Mouse (Mus musculus) c-Kit-positive CD71-positive TER-119-positive erythroid progenitor cells, embryonic 14.5 days (primary cell): ENCODE data around the gene Cd177.
"Not testable (repeated sequence)": the region's sequence is repeated elsewhere in the genome, so short reads cannot be mapped to it uniquely, and the experiment has no call there.

Experiments
- DNase-seq: peaks from one replicate; pipeline ENCODE4 v3.0.0-alpha.2; 2013; ENCODE audit warnings: low spot score

Gene Cd177

DNA sequence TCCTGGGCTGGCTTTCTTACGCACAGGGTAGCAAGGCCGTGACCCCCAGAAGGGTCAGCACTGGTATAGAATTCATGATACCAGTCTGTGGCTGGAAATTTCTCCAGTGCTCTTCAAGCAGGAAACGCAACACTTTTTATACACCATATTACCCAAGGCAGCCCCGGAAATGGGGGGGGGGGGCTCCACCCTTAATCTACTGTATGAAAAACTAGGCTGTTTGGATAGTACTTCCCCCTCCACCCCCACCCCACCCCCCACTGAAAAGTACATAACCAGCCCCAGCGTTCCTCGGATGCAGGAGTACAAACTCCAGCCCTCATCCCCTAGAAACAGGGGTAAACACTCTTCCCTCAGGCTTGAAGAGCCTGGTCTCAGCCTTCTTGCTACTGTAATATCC is at the start of gene Cd177:
Gene Cd177, minus strand, starts transcription at position 101 of the 400 bp plus-strand sequence.
- no peak for DNase-seq

DNA sequence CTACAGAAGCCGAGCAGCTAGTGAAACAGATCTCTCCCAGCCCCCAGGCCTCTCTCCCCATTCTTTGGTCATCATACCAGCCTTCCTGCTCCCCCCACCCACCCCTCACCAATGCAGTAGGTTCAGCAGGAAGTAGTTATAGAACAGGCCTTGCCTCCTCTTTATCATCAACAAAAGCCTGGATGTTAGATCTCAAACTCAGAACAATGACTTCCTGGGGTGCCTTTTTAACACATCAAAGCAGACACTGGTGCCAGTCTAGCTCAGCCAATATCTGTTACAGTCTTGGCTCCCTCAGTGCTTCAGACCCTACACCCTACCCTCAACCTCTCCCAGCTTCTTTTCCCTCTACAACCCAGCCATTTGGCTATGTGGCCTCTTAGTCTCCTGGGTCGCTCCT is 48.9 kb upstream of the Cd177 start:
- DNase-seq, result no peak

DNA sequence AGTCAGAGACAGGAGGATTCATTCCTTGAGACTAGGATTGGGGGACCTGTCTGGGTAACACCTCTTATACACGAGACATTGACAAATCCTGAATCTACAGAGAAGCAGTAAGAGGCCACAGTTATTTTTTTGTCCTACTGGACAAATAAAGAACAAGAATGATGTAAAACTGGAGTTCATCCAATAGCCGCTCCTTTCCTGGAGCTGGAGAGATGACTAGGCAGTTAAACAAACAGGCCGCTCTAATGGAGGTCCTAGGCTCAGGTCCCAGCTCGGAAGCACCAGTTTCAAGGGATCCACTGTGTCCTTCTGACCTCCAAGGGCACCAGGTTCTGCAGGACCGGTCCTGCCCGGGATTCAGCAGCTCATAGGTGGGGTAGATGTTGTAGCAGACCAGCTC is 44.7 kb upstream of the Cd177 start:
- DNase-seq, result no peak

DNA sequence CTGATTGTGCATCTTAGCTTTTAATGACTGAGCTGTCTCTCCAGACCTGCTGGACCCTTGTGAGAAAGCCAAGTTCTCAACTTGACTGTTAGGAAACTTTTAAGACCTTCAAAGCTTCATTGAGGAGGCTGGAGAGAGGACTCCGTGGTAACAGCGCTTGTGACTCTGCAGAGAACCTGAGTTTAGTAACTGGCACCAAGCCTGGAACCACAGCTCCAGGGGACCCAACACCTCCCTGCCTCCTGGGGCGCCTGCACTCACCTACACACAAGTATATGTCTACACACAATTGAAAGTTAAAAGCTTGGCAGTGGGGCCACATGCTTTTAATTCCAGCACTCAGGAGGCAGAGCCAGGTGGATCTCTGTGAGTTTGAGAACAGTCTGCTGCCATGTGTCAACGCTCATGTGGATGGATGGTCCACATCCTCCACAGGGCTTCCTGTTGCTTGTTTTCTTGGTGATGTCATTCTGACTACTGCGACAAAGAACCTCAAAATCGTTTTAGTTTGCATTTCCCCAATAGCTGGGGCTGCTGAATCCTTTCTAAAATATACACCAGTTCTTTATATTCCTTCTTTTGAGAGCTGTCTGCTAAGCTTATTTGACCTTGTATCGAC is 42.1 kb upstream of the Cd177 start:
- DNase-seq, result no peak

DNA sequence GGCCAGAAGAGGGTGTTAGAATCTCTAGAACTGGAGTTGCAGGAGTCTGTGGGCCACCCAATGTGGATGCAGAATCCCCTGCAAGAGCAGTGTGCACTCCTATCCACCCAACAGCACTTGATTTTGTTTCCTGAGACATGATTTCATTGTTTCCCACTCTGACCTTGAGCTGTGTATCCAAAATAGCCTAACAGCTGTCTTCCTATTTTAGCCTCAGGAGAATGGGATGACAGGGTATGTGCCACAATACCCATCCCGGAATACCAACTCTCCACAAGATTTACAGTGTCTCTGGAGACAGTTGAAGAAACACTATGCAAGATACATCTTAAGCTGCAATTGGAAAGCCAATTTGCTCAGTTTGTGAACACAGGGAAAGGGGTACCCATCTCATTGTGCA is 37.8 kb upstream of the Cd177 start:
- no peak for DNase-seq

DNA sequence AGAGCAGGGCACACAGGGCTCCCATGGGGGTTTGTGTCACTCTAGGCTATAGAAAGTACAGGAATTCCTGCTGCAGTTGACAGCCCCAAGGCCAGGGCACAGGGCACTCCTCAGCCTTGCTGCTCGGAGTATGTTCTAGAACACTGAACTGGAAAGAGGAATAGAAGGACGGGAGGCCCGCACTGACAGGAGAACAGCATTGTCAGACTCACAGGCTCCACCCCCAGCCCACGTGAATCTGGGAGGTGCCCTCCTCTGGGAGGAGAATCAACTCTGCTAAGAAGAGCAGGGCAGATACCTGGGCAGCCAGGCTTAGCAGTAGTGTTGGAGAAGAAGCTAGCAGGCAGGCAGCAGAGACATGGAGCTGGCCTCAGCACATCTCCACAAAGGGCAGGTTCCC is 16.8 kb upstream of the Cd177 start, which contains the start of gene Ceacam10:
Gene Ceacam10, plus strand, starts transcription at position 289 of the 400 bp plus-strand sequence.
- not testable (repeated sequence) for DNase-seq

DNA sequence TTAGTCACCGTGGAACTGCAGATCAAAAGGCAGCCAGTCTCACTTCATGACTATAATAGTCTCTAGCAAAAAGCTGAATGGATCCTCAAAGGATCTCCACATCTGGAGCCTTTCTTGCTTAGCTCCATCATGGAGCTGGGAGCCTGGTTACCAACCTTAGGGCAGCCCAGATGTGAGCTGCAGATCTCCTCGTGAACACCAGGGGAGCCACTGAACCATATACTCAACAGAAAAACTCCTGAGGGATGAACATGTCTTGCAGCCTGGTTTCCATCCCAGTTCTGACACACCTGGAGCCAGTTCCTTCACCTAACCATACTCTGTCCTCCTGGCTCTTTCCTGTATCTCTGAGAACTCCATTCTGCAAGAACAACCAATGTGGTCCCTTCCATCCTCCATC is 16.0 kb upstream of the Cd177 start:
- no peak for DNase-seq

DNA sequence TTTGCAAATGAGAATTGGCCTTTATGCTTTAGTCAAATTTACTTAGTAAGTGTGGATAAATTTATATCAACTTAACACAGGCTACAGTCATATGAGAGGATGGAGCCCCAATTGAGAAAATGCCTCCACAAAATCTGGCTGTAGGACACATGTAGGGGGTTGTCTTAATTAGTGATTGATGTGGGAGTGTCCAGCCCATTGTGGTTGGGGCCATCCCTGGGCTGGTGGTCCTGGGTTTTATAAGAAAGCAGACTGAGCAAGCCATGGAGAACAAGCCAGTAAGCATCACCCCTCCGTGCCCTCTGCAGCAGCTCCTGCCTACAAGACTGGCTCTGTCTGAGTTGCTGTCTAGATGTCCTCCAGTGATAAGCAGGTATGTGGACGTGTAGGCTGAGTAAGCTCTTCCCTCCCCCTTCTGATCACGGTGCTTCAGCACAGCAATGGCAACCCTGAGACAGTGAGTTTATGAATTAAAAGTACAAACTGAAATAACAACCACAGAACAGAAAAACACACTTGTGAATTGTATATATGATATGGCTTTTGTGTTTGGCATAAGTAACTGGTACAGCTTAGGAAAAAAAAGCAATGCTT is 13.9 kb upstream of the Cd177 start:
- DNase-seq, result no peak

DNA sequence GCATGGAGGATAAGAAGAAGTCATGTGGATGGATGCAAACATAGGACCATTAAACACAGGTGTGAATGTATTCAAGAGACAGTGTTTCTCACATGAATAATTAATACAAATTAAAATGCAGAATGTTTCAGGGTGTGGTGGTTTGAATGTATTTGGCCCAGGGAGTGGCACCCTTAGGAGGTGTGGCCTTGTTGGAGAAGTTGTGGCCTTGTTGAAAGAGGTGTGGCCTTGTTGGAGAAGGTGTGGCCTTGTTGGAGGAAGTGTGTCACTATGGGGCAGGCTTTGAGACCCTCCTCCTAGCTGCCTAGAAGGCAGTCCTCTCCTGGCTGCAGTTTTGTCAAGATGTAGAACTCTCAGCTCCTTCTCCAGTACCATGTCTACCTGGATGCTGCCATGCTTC is 11.2 kb upstream of the Cd177 start:
- no peak for DNase-seq

DNA sequence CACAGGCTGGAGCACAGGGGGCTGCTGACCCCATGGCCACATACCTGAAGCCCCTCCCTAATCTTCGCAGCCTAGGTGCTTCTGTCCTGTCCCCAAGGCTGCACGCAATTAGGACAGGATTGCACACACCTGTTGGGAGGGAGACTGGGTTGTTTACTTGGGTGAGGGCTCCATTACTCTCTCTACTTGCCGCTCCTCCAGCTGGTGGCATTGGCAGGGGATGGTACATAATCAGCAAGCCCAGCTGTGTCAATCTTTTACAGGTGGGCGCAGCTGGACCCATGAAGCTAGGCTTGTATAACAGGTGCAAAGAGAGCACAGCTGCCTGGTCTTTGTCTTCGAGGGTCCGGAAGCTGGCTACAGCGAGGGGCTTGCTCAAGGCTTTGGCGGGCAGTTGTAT is 2.5 kb upstream of the Cd177 start:
- no peak for DNase-seq

DNA sequence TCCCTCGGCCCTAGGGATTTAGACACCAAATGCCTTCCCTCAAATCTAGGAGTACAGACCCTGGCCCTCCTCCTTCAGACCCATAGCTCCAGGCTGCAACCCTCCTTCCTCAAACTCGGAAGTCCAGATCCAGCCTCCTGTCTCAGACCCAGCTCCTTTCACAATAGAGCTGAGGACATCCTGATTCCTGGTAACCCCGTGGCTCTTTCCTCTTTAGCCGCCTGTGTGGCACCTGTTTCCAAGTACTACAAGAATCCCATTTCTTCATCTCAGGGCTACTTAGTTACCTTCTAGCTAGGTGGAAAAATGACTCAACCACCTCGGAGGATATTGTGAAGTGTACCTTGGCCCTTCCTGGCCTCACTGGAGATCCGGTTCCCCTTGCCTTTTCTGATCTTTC is 1.1 kb upstream of the Cd177 start:
- DNase-seq, result no peak

DNA sequence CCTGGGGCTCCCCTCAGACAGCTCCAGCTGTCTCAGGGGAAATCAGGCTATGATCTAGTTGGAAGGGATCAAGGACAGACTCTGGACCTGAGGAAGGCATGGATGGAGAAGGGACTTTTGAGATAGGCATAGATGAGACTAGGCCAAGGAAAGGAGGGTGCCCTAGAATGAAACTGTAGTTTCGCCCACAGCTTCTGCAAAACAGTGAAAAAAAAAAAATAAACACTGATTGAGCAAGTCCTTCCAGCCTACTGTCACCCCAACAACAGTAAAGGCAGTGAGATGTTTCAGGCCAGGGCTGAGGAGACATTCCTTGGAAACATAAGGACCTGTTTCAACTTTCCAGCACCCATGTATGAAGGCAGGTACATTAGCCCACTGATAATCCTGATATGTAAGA is 1.6 kb downstream of the Cd177 start:
- no peak for DNase-seq

DNA sequence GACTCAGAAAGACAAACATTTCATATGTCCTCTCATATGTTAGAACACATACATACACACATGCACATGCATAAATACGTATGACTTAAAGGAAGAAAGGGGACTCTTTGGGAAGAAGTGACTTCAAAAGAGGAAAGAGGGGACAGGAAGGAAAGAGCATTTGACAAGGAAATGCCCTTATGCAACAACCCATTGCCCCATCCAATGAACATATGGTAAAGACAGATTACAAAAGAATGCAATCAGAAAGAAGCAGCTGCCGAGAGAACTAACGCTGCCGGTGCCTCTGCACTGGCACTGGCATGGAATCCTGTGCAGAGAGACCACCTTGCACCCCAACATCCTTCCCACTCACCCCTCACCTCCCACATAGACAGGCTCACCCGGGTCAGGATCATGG is 6.6 kb downstream of the Cd177 start:
- DNase-seq, result no peak

DNA sequence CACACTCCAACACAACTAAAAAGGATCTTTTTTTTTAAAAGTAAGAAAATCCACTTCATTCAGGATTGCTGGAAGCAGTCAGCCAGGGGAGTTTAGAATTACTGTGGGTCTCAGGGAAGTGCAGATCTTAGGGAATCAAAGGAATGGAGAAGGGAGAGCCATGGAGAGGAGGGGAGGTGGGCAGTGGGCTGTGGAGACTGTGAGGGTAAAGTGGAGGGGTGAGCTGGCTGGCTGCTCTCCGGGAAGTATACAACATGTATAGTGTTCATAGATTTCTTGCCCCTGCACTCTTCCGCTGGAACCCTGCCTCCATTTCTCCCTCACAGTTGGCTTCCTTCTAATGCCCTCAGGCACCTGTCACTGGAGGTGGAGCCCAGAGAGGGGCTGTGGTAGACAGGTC is 8.5 kb downstream of the Cd177 start:
- no peak for DNase-seq

DNA sequence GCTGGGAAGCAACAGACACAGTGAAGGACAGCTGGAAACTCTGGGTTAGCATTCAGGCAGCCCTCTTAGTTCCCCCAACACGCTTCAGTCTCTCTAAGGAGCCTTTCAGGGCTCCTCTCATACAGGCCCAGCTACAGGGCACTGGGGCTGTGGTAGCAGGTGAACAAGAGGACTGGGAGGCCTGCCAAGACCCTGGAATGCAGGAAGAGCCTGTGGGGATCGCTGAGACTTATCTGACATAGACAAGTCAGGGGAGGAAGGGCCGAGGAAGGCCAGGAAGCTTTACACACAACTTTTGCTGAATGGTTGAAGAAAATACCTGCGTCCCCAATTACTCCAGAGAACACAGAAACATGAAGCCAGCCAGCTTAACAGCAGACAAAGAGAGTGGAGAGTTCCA is 9.4 kb downstream of the Cd177 start:
- DNase-seq, result no peak

DNA sequence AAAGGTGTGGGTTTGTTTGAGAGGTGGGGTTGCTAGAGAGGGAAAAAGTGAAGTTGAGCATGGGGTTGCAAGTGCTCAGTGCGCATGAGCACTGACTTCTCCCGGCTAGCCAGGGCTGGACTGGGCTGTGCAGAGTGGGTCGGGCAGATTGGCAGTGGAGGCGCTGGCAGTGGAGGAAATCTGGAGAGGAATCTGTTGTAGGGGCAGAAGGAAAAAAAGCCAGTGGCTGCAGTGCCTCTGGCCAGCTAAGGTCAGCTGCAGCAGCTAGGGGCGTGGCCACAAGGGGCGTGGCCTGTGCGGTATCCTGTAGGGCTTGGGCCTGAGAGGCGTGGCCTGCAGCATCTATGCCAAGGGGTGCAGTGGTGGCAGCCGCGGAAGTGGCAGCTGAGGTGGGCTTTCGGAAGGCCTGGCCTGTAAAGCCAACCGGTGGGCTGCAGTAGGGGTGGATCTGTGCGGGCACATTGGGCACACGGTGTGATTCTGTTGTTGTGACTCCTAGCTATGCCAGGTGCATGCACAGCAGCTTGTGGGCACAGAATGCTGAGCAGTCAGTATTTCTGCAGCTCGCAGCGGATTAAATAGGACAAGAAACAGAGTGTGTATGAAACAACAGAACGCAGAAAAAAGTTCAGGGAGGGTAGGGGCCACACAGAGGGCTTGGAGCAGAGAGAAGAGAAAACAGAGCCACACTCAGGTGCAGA is 24.0 kb downstream of the Cd177 start:
- DNase-seq, result peak; percentile 4

DNA sequence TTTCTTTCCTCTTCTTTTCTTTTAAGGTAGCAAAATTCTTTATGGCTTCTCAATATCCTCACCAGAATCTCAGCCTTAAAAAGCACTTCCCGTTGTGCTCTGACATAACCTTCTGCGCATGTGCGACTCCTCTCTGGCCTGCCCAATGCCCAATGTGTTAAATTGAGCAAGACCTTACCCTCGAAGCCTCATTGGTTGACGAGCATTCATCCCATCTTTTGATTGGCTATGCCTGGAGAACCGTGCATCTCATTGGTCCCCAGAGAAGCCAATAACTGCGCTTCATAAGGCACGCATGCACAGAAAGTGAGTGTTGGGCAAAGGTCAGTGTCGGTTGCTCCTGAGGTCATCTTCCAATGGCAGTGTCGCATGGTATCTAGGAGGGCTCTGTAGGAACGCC is 33.3 kb downstream of the Cd177 start, which contains the start of gene Gm4763:
Gene Gm4763, minus strand, starts transcription at position 101 of the 400 bp plus-strand sequence.
- DNase-seq, result not testable (repeated sequence)

DNA sequence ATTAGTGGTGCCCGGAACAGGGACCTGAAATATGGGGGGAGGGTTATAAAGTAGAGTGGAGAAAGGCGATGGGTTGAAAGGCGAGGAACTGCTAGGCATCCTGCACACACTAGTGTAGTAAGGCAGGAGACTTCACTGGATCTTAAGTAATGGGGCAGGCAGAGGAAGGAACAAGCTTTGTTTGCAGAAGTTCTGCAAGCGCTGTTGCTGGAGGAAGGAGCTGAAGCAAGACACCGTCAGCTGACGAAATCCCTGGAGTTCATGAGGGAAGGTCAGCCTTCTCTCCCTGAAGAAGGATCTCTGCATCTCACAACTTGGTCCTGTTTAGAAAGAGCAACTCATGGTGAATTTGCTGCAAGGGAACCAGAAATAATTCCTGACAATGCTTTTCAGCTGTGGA is 45.1 kb downstream of the Cd177 start:
- no peak for DNase-seq

DNA sequence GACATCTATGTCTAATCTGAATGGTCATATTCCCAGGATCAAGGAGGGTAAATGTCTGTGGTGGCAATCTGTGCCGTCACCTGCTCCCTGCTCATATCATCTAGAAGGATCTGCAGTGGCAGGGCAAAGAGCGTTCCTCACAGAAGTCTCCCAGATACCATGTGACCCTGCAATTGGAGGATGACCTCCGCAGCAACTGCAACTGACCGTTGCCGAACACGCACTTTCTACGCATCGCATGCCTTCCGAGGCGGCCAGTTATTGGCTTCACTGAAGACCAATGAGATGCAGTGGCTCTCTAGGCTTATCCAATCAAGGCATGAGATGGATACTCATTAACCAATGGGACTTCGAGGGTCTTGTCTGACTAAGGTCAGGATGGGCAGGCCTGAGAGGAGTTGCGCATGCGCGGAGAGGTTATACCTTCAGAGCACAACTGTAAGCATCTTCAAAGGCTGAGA is 51.2 kb downstream of the Cd177 start, which contains the start of gene BC049730:
Gene BC049730, plus strand, starts transcription at position 411 of the 461 bp plus-strand sequence.
- DNase-seq, result no peak

DNA sequence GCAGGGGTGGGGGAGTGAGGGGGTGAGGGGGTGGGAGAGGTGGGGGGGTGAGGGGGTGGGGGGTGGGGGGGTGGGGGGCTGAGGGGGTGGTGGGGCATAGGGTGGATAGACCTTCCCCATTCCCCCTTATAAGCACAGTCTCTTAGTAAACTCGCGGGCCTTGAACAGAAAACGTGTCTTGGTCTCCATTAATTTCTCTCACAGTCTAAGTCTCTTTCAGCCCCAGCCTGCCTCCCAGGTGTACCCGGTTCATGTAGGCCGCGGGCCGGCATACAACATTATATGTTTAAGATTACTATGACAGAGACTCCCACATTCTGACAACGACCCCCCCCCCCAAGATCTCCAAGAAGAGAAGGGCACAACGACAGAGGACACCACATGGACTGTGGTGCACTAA is 57.3 kb downstream of the Cd177 start:
- not testable (repeated sequence) for DNase-seq

DNA sequence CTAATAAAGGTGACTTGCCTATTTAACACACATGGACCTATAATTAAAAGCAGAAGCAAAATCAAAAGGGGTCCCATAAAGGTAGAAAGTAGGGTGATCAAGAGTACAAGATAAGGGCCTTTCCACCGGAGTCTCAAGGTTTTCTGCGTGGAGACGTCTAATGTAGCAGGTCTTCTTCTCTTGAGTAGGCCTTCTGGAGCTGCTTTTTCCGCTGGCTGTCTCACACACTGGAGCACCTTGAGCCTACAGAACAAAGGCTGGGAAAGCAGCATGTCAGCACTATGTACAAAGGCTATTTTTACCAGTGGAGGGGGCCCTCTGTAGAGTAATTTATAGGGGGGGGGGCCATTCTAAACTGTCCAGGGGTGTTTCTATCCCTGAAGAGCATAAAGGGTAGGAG is 62.2 kb downstream of the Cd177 start:
- not testable (repeated sequence) for DNase-seq
